8 mouse cellular contexts compared by ENCODE assay signal in genomic region chr17:80944530-80945198, GRCm38 (mm10). TPM values are rescaled to one million over a fixed set of nuclear protein-coding genes. Genes with fewer than 3 reads are reported as not detected.
DNase-seq lines count a peak whose midpoint lies in the region; ATAC-seq lines count a peak whose summit lies in the region.

Gene Tmem178 (plus strand): TSS chr17:80944632.

- H3K36me3 ChIP-seq in embryonic facial prominence, embryonic 12.5 days = no peaks in the 10 kb centered on the region
- no peaks in the 10 kb centered on the region for H3K36me3 ChIP-seq in hindbrain, embryonic 15.5 days
- H3K36me3 ChIP-seq in limb, embryonic 15.5 days = no peaks in the 10 kb centered on the region
- no peaks in the 10 kb centered on the region for H3K36me3 ChIP-seq in neural tube, embryonic 11.5 days (ENCODE audit: control insufficient read depth, insufficient read depth, low read length)

- peak within 1 kb of the TSS; percentile 96 for H3K4me2 ChIP-seq in embryonic facial prominence, embryonic 12.5 days (replicated peaks)
- H3K4me2 ChIP-seq in hindbrain, embryonic 15.5 days = peak within 1 kb of the TSS; percentile 97
- peak within 1 kb of the TSS; percentile 100 for H3K4me2 ChIP-seq in limb, embryonic 15.5 days
- H3K4me2 ChIP-seq in neural tube, embryonic 11.5 days (ENCODE audit: low read depth) = peak within 1 kb of the TSS; percentile 99

- H3K27ac ChIP-seq in embryonic facial prominence, embryonic 12.5 days = no peak within 1 kb of the TSS
- H3K27ac ChIP-seq in hindbrain, embryonic 15.5 days (replicated peaks) = peak within 1 kb of the TSS; percentile 86
- H3K27ac ChIP-seq in limb, embryonic 15.5 days = no peak within 1 kb of the TSS
- H3K27ac ChIP-seq in neural tube, embryonic 11.5 days (ENCODE audit: low read depth, low read length) = peak within 1 kb of the TSS; percentile 86

- peak within 1 kb of the TSS; percentile 68 for H3K4me3 ChIP-seq in embryonic facial prominence, embryonic 12.5 days
- H3K4me3 ChIP-seq in hindbrain, embryonic 15.5 days = peak within 1 kb of the TSS; percentile 82
- peak within 1 kb of the TSS; percentile 68 for H3K4me3 ChIP-seq in limb, embryonic 15.5 days
- H3K4me3 ChIP-seq in neural tube, embryonic 11.5 days (ENCODE audit: low read depth, low read length) = peak within 1 kb of the TSS; percentile 77

- under 1% methylated on average over 63 of the region's 84 CpGs for WGBS in embryonic facial prominence, embryonic 12.5 days
- WGBS in hindbrain, embryonic 15.5 days = under 1% methylated on average over 65 of the region's 84 CpGs
- WGBS in limb, embryonic 15.5 days = under 1% methylated on average over 74 of the region's 84 CpGs
- under 1% methylated on average over 70 of the region's 84 CpGs for WGBS in neural tube, embryonic 11.5 days

- H3K9me3 ChIP-seq in embryonic facial prominence, embryonic 12.5 days = no peaks in the 10 kb centered on the region
- no peaks in the 10 kb centered on the region for H3K9me3 ChIP-seq in hindbrain, embryonic 15.5 days
- H3K9me3 ChIP-seq in limb, embryonic 15.5 days = no peaks in the 10 kb centered on the region
- H3K9me3 ChIP-seq in neural tube, embryonic 11.5 days (ENCODE audit: control insufficient read depth, low read length) = no peaks in the 10 kb centered on the region

- H3K4me1 ChIP-seq in embryonic facial prominence, embryonic 12.5 days = no peaks in the 10 kb centered on the region
- peaks cover 26% of the 10 kb centered on the region for H3K4me1 ChIP-seq in hindbrain, embryonic 15.5 days (replicated peaks)
- H3K4me1 ChIP-seq in limb, embryonic 15.5 days = peaks cover 4% of the 10 kb centered on the region; the same call in 1 of the 2 replicates
- H3K4me1 ChIP-seq in neural tube, embryonic 11.5 days (ENCODE audit: control insufficient read depth, insufficient read depth, low read length) = no peaks in the 10 kb centered on the region; the same call in 1 of the 2 replicates

- peak; percentile 22 for DNase-seq in gastrocnemius, postnatal 10 days
- DNase-seq in gastrocnemius, adult 8-10 months (ENCODE audit: low spot score in 2 of 2) = no peak
- no peak for DNase-seq in adrenal gland, adult 8-10 months
- peak; percentile 58 for DNase-seq in neural tube, embryonic 11.5 days (ENCODE audit: low spot score)
- DNase-seq in B cell, adult 2 months = no peak

- H3K27me3 ChIP-seq in embryonic facial prominence, embryonic 12.5 days = peaks cover 39% of the 10 kb centered on the region
- no peaks in the 10 kb centered on the region for H3K27me3 ChIP-seq in hindbrain, embryonic 15.5 days
- peaks cover 23% of the 10 kb centered on the region for H3K27me3 ChIP-seq in limb, embryonic 15.5 days
- peaks cover 2% of the 10 kb centered on the region; the same call in 1 of the 2 replicates for H3K27me3 ChIP-seq in neural tube, embryonic 11.5 days (ENCODE audit: control insufficient read depth, insufficient read depth, low read length)

- ATAC-seq in embryonic facial prominence, embryonic 12.5 days (ENCODE audit: insufficient number of reproducible peaks, insufficient read depth, low FRiP score, low TSS enrichment) = peak; percentile 47
- ATAC-seq in hindbrain, embryonic 15.5 days (ENCODE audit: low FRiP score, low read depth) = peak; percentile 57
- ATAC-seq in limb, embryonic 15.5 days (ENCODE audit: insufficient number of reproducible peaks, low FRiP score, low TSS enrichment, low read depth) = no peak
- peak; percentile 81 for ATAC-seq in neural tube, embryonic 11.5 days (ENCODE audit: insufficient read depth, low FRiP score, low TSS enrichment)

- H3K9ac ChIP-seq in embryonic facial prominence, embryonic 12.5 days = peak within 1 kb of the TSS; percentile 61
- peak within 1 kb of the TSS; percentile 95 for H3K9ac ChIP-seq in hindbrain, embryonic 15.5 days
- H3K9ac ChIP-seq in limb, embryonic 15.5 days = peak within 1 kb of the TSS; percentile 58
- peak within 1 kb of the TSS; percentile 91 for H3K9ac ChIP-seq in neural tube, embryonic 11.5 days (ENCODE audit: low read length)

RNA-seq across cellular contexts. Expression of gene Tmem178, which starts in this region (rescaled TPM):
- total RNA-seq in gastrocnemius, postnatal 10 days (2021) = 1 to 10 TPM; 1.6 to 1.7 TPM
- total RNA-seq in gastrocnemius, adult 8-10 months (2022) = under 1 TPM; 0.22 to 0.67 (median 0.34) TPM
- total RNA-seq in adrenal gland, adult 8-10 months (2022) = 10 to 100 TPM; 10.9 to 20.5 (median 15.5) TPM
- polyA plus RNA-seq in embryonic facial prominence, embryonic 12.5 days (2016; fragmentation: Nextera tagmentation; extraction: Ambion mirVana) = 5.8 and 7.5 TPM in 2 replicates
- polyA plus RNA-seq in hindbrain, embryonic 15.5 days (2015; fragmentation: Nextera tagmentation; extraction: Ambion mirVana) = 31.1 and 32.9 TPM in 2 replicates
- polyA plus RNA-seq in limb, embryonic 15.5 days (2015; fragmentation: Nextera tagmentation; extraction: Ambion mirVana) = 6.4 and 7.0 TPM in 2 replicates
- 16.4 and 19.2 TPM in 2 replicates for polyA plus RNA-seq in neural tube, embryonic 11.5 days (2014; fragmentation: Nextera tagmentation; extraction: Ambion mirVana)

Comparison
In these comparisons a context has a peak if more than half of its experiments do, and no peak if none do; other contexts are left out.
1. RNA of gene Tmem178 (total RNA-seq): 10.9 to 20.5 TPM in adrenal gland, adult 8-10 months; 1.6 to 1.7 TPM in gastrocnemius, postnatal 10 days and 0.22 to 0.67 TPM in gastrocnemius, adult 8-10 months; every median in the first group is over 4 times any median in the second.
2. DNase-seq: peak in gastrocnemius, postnatal 10 days (single experiment) and neural tube, embryonic 11.5 days (single experiment); none in gastrocnemius, adult 8-10 months (0 of 2), adrenal gland, adult 8-10 months (single experiment) and B cell, adult 2 months (0 of 2).
3. H3K27ac ChIP-seq: peak in hindbrain, embryonic 15.5 days (single experiment) and neural tube, embryonic 11.5 days (single experiment); none in embryonic facial prominence, embryonic 12.5 days (single experiment) and limb, embryonic 15.5 days (single experiment).
4. Peak in every context shown above with its lines, with median percentiles within 50 percentile points of each other: H3K4me2 ChIP-seq, H3K4me3 ChIP-seq and H3K9ac ChIP-seq.